Mouse (Mus musculus): Measurements from ENCODE around the gene Calr4. TPM values are rescaled to one million over a fixed set of nuclear protein-coding genes. Genes with fewer than 3 reads are reported as not detected.

Gene Calr4
- total RNA-seq, 2 experiments from 2014 or later: 0.15 TPM; not detected in 1

DNA sequence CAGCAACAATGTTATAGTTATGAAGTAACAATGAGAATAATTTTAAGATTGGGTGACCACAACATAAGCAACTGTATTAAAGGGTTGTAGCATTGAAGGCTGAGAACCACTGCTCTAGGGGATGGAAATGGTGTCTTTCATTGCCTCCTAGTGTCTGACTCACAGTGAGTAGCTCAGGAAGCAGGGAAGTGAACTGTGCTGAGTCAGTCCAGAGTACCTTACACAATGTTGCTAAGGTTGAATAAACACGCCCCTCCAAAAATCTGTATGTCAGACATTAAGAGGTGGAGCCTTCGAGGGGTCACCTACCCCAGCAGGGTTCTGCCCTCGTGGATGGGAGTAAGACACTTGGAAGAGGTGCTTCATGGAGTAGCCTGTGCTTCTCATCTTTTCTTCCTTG lies 20.3 kb upstream of the Calr4 start:
- intact Hi-C loops (cut with DNase I): no loop called here
- DNase-seq: no peak
- H3K27ac ChIP-seq: no peak overlapping the region
- no peak for TF ChIP-seq CTCF (IDR thresholded peaks at IDR 0.05)
- H3K4me3 ChIP-seq: no peak overlapping the region

DNA sequence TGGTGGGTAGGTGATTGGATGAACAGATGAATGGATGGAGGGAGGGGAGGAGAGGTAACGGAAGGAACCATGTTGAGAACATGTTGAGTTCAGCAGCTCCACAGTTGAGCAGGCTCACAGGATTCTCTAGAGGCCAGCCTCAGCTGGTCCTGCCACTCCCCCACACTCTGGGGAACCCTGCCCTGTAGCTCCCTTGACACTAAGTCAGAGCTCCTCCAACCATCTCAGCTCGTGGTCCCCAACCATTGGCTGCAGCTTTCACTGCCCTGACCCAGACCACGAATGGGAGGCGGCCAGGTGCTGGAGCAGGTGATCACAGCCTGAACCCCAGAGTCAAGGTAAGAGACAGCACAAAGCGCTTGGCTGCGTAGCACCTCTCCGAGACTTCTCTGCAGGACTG lies 16.3 kb upstream of the Calr4 start:
- H3K27ac ChIP-seq: no peak overlapping the region
- no peak for DNase-seq
- intact Hi-C loops (cut with DNase I): no loop called here
- no peak overlapping the region for H3K4me3 ChIP-seq
- TF ChIP-seq CTCF (IDR thresholded peaks at IDR 0.05): no peak

DNA sequence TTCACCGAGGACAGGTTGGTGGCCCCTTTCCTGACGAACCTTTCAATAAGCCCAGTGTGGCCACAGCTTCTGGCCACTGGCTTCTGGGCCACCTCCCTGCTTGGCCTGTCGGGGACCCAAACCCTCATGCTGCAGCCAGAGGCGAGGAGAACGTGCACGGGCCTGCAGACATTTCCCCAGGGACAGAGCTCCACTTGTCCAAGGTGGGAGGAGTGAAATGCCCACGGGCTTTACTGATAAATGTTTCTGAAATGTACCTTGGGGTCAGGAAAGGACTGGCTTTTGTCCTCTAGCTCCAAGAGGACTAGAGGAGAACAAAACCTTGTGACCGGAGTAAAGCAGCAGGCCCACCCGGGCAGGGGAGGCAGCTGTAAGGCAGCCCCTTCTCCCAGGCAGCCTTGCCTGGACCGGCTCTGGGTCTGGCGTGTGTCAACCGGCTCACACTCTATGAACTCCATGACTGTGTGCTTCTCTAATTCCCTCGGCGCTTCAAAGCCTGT lies 13.8 kb upstream of the Calr4 start:
- Histone ChIP-seq H3K4me3 (no peak overlapping the region), H3K27ac (no peak overlapping the region)
- TF ChIP-seq CTCF (IDR thresholded peaks at IDR 0.05): no peak
- intact Hi-C loops (cut with DNase I): no loop called here
- no peak for DNase-seq

DNA sequence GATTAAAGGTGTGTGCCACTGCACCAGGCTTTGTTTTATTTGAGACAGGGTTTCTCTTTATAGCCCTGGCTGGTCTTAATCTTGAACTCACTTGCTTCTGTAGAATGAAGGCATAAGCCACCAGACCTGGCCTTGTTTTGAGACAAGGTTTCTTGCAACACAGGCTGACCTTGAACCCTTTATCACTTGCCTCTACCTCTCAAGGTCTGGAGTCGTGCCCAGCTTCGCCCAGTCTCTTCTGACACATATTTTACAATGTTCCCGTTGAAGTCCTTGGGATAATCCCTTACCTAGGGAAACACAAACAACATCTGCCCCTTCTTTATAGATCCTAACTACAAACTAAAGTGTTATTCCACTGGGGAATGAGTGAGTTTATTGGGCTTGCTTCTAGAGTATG lies 12.3 kb upstream of the Calr4 start:
- intact Hi-C loops (cut with DNase I): no loop called here
- H3K4me3 ChIP-seq: no peak overlapping the region
- TF ChIP-seq CTCF (IDR thresholded peaks at IDR 0.05): no peak
- no peak overlapping the region for H3K27ac ChIP-seq
- no peak for DNase-seq

DNA sequence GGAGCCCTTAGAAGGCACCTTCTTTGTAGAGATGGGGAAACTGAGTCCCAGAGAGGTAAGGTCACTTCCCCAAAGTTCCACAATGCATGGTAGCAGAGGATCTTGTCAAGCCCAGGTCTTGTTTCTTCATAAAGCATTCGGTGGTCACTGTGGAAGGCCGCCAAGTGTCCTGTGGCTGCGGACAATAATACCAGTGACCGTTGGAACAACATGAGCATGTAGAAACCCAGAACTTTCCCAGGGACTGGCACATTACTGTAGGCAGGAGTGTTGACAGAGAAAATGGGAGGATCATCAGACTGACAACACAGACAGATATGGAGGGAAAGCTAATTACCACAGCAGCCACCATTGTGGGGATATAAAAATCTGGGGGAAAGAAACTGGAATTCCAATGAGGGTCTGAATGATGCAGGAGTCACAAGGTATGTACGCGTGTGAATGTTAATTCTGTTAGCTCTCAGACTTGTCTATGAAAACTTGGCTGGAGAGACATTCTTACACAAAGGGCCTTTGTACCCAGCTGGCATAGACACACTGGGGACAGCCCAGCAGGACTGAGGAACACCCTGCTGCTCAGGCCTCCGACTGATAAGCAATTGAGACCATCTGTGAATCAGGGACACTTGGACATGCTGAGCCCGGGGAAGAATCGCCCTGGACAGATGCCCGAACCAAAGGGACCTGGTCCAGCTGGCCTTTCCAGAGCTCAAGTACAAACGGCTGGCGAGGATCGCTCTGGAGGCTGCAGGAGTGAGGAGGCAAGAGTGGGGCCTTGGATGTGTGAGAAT lies 9.3 kb upstream of the Calr4 start:
- DNase-seq: peak; percentile 94
- TF ChIP-seq CTCF (IDR thresholded peaks at IDR 0.05): no peak
- intact Hi-C loops (cut with DNase I): no loop called here
- H3K27ac ChIP-seq: peak overlapping the region; percentile 58
- H3K4me3 ChIP-seq: no peak overlapping the region

DNA sequence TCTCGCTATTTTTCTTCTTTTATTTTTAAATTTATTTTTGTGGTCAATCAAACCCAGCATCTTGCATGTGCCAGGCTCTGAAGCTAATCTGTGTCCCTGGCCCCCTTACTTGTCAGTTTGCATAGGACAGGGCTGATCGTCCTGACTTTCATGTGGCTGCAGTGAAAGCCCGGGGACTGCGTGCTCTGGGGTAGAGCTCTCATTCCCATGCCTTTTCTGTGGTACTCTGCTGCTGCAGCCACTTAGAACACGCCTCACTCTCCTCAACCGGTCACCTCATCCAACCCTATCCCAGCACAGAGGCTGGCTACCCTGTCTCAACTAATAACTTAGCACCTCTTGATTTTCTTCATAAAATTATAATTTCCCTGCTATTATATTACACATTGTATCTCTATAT lies 8.7 kb upstream of the Calr4 start:
- peak overlapping the region; percentile 58 for H3K27ac ChIP-seq
- intact Hi-C loops (cut with DNase I): no loop called here
- TF ChIP-seq CTCF (IDR thresholded peaks at IDR 0.05): no peak
- no peak for DNase-seq
- no peak overlapping the region for H3K4me3 ChIP-seq

DNA sequence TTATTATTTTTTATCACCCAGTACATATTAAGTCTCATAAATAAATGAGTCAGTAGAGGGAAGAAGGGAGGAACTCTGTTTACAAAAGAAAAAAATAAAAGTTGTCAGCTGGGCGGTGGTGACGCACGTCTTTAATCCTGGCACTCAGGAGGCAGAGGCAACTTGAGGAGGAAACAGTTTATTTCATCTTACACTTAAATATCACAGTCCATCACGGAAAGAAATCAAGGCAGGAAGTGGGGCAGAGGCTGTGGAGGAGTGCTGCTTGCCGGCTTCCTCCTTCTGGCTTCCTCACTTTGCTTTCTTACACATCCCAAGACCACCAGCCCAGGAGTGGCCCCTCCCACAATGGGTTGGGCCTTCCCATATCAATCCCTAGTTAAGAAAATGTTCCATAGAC lies 8.2 kb upstream of the Calr4 start:
- Histone ChIP-seq H3K27ac (peak overlapping the region; percentile 61), H3K4me3 (no peak overlapping the region)
- no peak for DNase-seq
- TF ChIP-seq CTCF (IDR thresholded peaks at IDR 0.05): no peak
- intact Hi-C loops (cut with DNase I): no loop called here

DNA sequence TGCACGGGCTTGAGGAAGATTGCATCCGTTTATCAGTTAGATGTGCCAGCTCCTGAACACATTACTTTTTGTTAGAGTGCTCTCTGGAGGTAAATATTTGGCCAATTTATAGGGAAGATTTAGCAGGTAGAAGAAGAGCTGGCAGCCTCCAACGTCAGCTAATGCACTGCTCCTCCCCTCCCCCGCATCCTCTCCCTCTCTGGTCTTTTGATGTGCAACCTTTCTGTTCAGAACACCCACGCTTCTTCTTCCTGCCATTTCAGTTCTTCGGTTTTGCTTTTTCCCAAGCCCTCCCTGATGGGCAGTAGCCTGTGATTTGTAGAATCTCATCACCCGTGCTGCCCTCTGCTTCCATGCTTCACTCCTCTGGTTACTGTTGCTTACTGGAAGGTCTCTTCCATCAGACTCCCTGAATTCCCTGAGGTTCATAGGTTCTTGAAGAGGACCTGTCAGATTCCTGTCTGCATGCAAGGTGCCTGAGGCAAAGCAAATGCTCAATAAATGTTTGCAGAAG lies 4.5 kb upstream of the Calr4 start:
- DNase-seq: no peak
- Histone ChIP-seq H3K27ac (no peak overlapping the region), H3K4me3 (no peak overlapping the region)
- no peak for TF ChIP-seq CTCF (IDR thresholded peaks at IDR 0.05)
- intact Hi-C loops (cut with DNase I): no loop called here

DNA sequence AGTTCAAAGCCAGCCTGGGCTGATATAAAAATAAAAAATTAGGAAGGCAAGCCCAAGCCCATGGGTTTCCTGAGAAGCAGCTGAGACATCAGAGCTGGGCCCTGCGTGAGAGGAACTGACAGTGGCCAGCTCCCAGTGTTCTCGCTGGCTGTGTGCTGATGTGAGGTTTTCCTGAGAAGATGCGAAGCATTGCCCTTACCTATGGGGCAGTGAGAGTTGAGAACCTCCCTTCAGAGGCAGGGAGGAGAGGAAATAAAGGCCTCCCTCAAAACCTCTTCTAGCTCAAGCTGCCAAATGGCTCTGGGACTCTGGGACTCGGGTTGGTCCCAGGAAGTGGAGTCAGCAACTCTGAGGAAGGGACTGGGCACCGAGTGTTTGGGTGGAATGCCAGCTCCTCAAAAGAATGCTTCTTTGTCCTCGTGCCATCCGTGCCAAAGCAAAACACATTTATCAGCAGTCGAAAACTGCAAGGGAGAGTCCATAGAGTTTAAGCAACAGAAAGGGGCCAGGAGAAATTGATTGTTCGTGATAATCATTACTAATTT lies 593 bp downstream of the Calr4 start:
- intact Hi-C loops (cut with DNase I): no loop called here
- H3K27ac ChIP-seq: no peak overlapping the region
- no peak overlapping the region for H3K4me3 ChIP-seq
- no peak for DNase-seq
- no peak for TF ChIP-seq CTCF (IDR thresholded peaks at IDR 0.05)

DNA sequence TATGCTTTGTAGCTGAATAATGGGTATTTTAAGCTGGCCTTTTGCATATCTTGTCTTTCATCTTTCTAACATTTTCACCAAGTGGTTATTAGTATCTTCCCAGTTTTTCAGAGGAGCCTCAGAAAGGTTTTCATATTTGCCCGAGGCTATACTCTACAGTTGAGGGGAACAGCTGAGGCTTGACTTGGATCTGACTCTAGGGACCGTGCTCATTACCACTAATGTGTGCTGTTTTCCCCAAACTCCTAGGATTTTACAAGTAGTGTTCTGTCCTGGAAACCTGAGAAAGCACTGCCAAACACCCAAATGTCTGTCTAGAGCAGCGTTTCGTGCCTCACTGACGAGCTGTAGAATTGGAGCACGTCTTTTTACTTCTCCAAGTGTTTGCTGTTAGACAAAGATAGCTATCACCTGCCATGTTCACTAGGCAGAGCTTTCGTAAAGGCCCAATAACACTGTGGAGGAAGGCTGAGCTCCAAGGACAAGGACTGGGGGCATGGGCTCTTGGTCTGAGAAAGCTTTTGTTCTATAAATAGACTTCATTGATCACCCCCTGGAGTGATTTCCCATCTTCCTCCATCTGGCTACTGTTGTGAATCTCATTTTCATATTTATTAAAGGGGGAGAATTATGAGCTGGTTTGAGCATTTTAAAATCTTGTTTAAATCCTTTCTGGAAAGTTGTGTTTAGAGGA lies 2.0 kb downstream of the Calr4 start:
- no peak for TF ChIP-seq CTCF (IDR thresholded peaks at IDR 0.05)

DNA sequence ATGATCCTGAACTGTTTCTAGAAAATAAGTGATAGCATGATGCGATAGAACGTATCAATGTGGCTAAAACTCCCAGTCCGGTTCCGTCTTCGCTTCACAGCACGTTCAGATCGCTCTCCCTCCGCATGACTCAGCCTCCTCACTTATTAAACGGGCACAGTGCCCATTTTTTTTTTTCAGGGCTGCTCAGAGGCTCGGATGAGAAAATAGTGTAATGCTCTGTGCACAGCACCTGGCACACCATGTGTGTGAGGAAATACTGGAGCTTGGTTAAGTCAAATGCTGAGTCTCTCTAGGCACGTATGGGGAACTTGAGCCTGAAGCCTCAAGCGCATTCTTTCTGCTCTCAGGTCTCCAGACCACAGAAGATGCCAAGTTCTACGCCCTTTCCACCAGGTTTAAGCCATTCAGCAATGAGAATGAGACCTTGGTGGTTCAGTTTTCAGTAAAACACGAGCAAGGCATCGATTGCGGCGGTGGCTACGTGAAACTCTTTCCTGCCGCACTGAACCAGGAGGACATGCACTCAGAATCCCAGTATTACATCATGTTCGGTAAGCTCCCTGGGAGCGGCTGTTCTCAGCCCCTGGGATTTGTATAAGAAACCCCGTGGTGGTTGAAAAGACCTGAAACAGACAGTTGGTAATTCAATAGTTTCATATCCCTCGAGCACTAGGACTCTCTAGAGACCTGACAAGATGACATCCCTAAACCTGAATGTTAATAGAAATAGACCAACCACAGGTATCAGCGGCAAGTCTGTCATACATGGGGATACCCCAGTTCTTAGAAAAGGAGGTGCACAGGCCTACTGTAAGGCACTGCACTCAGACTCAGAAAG lies 4.4 kb downstream of the Calr4 start:
- no peak for TF ChIP-seq CTCF (IDR thresholded peaks at IDR 0.05)
- peak overlapping the region; percentile 55 for H3K27ac ChIP-seq
- intact Hi-C loops (cut with DNase I): no loop called here
- peak; percentile 58 for DNase-seq
- H3K4me3 ChIP-seq: no peak overlapping the region

More for the DNA sequence above, 2.0 kb downstream of the Calr4 start:
- intact Hi-C loops (cut with DNase I): no loop called here
- H3K27ac ChIP-seq: no peak overlapping the region
- DNase-seq: no peak
- H3K4me3 ChIP-seq: no peak overlapping the region

DNA sequence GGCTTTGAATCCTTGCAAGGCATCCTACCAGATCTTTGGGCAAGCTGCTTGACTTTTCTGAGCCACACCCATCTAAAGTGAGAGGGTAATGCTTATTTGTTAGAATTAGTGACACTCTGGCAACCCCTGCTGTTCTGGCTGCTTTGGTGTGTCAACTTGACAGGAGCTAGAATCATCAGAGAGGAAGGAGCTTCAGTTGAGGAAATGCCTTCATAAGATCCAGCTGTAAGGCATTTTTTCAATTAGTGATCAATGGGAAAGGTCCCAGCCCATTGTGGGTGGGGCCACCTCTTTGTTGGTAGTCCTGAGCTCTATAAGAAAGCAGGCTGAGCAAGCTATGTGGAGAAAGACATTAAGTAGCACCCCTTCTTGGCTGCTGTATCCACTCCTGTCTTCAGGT lies 6.9 kb downstream of the Calr4 start:
- Histone ChIP-seq H3K4me3 (no peak overlapping the region), H3K27ac (peak overlapping the region; percentile 80)
- intact Hi-C loops (cut with DNase I): no loop called here
- no peak for TF ChIP-seq CTCF (IDR thresholded peaks at IDR 0.05)
- peak; percentile 33 for DNase-seq

Data from gastrocnemius, adult 2 months (tissue).